Mouse (Mus musculus): ENCODE measurements around the gene Ranbp3. TPM values are rescaled to one million over a fixed set of nuclear protein-coding genes. Genes with fewer than 3 reads are reported as not detected.

Gene Ranbp3
- polyA plus RNA-seq, 1 experiment, result 68.3 TPM

GRCm38 (mm10) chr17:56723419-56724161 is 50.5 kb downstream of the Ranbp3 start:
- DNase-seq (ENCODE audit: low read depth), result no peak

- no peak for DNase-seq (ENCODE audit: low read depth)
Observed at GRCm38 (mm10) chr17:56727029-56727649, 54.0 kb downstream of the Ranbp3 start.

- DNase-seq (ENCODE audit: low read depth), result no peak
Observed at GRCm38 (mm10) chr17:56727659-56728058, 54.6 kb downstream of the Ranbp3 start.

DNA sequence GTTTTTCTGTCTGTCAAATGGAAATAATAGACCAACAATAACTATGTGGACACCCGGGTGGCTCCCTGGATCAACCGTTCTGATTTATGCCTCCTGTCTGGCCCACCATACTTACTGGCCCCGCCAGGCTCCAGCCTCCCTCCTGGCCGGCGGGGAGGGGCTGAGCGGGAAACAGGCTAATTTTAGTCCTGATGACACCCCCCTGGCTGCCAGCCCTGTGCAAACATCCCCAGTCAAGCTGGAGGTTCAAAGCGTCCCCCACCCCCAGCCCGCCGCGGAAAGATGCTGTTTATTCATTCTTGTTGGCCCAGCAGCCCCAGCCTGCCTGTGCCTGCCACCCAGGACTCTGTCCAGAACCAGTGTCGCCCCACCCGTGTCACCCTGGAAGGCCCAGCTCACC is 55.0 kb downstream of the Ranbp3 start:
- no peak for DNase-seq (ENCODE audit: low read depth)

DNA sequence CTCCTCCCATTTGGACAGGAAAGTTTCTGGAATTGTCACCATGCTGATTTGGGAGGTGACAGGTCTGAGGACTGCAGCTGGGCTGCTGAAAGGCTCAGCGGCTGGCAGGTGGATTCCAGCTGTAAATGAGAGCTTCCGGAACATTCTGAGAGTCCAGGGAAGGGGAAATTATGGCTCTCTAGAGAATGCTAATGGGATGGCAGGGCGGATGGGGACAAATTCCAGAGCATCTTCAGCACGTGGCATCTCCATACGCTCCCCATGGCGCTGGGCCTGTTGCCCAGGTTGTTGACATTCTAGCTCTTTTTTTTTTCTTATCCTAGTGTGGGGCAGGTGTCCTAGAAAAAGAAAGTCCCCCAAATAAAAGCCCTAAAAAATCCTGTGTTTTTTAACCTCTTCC is 56.1 kb downstream of the Ranbp3 start:
- no peak for DNase-seq (ENCODE audit: low read depth)

DNA sequence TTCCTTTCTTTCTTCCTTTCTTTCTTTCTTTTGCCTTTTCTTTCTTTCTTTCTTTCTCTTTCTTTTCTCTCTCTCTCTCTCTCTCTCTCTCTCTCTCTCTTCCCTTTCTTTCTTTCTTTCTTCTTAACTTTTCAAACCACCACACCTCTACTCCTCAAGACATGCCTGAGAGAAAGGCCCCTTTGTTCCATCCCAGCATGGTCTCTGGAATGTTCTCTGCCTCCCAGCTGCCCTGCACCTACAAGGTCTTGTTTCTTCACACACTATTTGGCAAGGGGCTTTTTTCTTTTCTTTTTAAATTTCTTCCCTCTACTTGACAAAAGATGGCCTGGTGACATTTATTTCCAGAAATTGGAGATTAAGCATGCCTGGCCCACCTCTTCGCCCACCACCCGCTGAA is 56.6 kb downstream of the Ranbp3 start:
- DNase-seq (ENCODE audit: low read depth), result no peak

GRCm38 (mm10) chr17:56736534-56736933 is 63.4 kb downstream of the Ranbp3 start:
- no peak for DNase-seq (ENCODE audit: low read depth)

- DNase-seq (ENCODE audit: low read depth), result no peak
Observed at GRCm38 (mm10) chr17:56738221-56738620, 65.1 kb downstream of the Ranbp3 start.

GRCm38 (mm10) chr17:56740118-56740787 is 67.2 kb downstream of the Ranbp3 start:
- DNase-seq (ENCODE audit: low read depth), result no peak

DNA sequence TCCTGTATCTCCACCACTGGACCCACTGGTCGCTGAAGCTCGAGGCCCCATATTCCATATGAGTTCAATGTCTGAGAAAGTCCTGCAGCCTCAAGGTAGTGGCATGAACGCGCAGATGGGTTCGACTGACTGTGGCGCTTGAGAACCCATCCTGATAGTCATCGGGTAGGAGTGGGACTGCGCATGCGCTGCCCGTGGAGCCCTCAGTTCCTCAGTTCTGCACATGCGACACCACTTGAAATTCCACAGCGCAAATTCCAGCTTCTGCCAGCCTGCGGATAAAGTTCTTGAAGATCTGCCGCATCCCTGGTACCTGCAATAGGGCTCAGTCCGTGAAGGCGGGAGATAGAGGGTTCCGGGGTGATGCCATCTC is 67.7 kb downstream of the Ranbp3 start:
- no peak for DNase-seq (ENCODE audit: low read depth)

- no peak for DNase-seq (ENCODE audit: low read depth)
Observed at GRCm38 (mm10) chr17:56744173-56744572, 71.1 kb downstream of the Ranbp3 start.

DNA sequence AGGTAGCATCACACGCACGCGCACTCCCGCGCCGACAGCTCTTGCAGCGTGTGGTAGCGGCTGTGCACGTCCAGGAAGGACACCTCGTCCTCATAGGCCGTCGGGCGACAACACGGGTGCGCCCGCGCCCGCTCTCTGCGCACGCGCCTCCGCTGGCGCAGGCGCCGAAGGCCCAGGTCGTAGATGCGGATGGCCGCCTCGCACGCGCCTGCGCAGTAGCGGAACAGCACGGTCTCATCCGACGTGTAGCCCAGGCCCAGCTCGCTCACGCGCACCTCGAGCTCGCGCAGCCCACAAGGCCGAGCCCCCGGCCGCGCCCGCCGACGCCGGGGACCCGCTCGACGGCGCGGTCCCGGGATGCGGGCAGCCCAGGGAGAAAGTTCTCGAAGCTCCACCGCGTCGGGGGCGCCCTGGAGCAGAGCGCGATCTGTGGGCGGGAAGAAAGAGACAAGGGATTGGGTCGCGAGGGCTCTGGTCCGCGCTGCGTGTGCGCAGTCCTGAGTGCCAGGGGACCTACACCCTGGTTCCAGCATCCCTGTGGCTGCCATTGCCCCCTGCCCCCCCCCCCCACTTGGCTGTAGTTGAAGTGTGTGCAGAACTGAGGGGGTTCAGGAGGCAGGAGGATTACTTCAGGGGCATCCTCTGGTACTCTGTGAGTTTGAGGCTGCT is 78.4 kb downstream of the Ranbp3 start:
- DNase-seq (ENCODE audit: low read depth), result no peak

DNA sequence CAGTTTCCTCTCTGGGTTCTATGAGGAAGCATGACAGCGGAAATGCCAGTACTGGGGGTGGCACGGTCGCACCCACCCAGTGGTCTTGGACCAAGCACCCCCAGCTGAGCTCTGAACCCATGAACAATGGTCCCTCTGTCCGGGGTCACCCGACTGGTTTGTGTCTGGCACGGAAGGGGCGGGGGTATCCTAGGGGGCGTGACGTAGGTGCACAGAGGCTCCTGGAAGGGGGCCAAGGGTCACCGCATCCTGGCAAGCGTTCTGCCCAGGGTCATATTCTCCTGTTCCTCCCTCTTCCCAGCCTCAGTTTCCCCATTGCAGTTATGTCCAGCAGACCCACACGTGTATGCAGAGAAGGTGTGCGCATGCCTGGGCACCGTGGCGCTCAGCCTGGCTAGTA is 80.4 kb downstream of the Ranbp3 start:
- no peak for DNase-seq (ENCODE audit: low read depth)

GRCm38 (mm10) chr17:56754271-56755185 is 81.4 kb downstream of the Ranbp3 start:
- DNase-seq (ENCODE audit: low read depth), result no peak

DNA sequence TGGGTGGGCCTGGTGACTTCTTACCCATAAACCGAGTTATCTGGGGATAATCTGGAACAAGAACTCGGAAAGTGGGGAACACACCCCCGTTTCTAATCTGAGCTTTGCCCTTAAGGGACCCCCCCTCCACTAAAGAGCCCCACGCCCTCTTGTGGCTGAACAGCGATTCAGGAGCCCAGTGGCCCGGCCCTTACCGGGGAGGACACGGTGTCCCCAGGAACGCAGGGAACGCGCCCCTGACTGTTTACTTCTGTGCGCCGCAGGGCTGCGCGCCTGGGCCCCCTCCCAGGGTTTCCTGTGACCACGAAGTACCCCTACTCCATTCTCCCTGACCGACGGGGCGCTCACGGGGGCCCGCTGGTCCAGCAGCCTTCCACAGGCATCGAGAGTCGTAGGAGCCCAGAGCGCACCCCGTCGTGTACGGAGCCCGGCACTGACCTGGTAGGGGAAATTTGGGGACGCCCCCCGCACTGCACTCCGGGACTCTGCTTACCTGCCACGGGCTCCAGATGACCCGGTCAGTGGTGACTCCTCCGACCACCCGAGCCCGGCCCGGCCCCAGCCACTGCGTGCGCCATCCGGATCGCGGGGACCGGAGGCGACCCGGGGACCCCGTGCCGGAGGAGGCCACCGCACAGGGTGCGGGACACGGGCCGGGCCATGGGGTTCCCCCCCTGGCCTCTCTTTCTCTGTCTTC is 83.8 kb downstream of the Ranbp3 start:
- no peak for DNase-seq (ENCODE audit: low read depth)

DNA sequence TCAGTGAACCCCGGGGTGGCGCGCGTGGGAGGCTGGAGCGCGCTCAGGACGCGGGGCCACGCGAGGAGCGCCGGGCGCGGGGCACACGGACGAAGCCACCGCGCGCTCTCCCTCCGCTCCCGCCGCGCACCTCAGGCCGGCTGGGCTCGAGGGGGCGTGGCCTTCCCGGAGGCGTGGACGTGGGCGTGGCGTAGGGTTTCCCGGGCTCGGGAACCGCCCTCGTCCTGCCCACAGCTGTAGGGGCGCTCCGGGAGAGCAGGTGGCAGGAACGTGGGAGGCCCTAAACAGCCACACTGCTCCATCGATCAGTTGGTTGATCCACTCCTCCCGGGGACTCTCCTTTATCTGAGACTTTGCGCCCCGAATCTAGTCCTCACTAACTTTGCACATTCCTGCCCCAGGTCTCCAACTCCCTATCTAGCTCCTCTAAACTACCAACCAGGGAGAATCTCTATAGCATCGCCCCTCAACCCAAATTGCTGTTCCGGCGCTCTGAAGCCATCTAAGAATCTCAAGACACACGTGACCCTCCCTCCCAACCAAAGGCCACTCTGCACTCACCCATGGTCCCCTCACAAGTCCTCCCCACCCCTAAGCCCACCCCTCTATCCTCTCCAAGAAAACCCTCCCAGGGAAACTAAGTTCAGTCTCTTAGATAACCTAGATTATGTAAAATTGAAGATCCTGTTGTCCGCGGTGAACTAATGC is 84.5 kb downstream of the Ranbp3 start, which contains the start of gene Nrtn:
TSS of gene Nrtn (minus strand) at position 115 of the 708 bp plus-strand sequence.
- DNase-seq (ENCODE audit: low read depth), result no peak

GRCm38 (mm10) chr17:56758132-56758531 is 85.0 kb downstream of the Ranbp3 start:
- DNase-seq (ENCODE audit: low read depth), result no peak

DNA sequence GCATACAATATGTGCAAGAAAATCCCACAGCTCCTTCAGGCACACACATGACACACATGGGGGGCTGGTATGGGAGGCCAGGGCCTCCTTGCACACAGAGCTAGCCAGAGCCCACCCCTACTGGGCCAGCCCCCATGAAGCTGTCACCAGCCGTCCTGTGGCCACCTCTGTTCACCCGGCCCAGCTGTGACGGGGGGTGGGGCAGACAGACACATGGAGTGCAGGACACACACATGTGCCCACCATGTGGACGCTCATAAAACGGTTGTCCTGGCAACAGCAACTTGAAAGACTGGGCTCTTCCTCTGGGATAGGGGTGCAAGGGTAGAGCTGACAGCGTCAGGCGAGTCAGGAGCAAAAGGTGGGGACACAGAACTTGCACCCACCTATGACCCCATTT is 86.2 kb downstream of the Ranbp3 start:
- DNase-seq (ENCODE audit: low read depth), result no peak

GRCm38 (mm10) chr17:56761077-56761476 is 88.0 kb downstream of the Ranbp3 start:
- DNase-seq (ENCODE audit: low read depth), result no peak
